Mouse (Mus musculus): ENCODE measurements at regions not wholly inside any gene's neighbourhood (a gene's known extent, or its start where the extent isn't known, plus 50 kb on each side); places are given as distances from the start of the nearest gene placed in this dataset.

DNA sequence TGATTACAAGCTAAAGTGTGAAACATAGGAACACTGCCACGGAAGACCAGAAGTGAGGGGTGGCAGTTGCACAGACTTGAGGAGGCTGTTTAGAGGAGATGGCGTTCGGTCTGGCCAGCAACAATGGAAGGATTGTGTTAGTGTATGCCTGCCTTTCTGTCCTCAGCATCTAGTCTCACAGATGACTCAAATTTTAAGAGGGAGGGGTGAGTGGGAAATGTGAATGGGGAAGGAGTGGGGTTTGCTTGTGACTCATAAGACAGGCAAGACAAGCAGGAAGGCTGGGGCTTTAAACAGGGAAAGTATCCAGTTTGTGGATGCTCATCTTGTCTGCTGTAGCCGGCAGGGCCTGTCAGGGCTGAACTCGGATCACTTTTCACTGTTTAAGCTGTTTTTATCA, 200.3 kb downstream of the Ets1 start:
- TF ChIP-seq POLR2A (IDR thresholded peaks at IDR 0.05; ENCODE audit: low read depth, low read length) (no peak), CTCF (conservative IDR thresholded peaks at IDR 0.05; ENCODE audit: insufficient read depth, insufficient read length, low read depth, low read length) (no peak)
